Comparison of ENCODE assay signal across 10 mouse cellular contexts in the genomic region with DNA sequence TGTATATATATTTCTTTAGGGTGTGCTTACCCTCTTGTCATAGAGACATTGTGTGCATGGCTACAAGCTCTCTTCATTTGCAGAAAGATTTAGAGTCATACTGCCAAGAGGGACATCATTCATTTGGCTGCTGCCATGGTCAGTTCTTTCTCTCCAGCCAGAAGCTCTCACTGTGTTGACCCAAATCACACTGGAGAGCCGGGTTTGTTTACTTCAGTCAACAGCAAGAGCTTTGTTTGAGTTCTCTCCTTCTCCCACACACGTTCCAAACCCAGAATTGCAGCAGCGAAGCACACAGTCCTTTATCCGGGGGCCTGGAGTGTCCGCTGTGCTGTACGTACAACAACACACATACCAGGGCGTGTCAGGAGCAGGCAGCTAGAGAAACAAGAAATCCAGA.
A peak's percentile ranks its signal among the peaks of the same experiment; 100 is the strongest.
DNase-seq lines count a peak whose midpoint lies in the region; ATAC-seq and TF ChIP-seq lines count a peak whose summit lies in the region.
"Had no signal": no experiment of that assay in that cellular context is flagged by ENCODE, and none has a peak within 500 bp of the region (broad histone marks: within the 10 kb centered on the region; RNA-seq: fewer than 3 reads in every experiment).

No protein-coding gene starts in this region.

- no peaks in the 10 kb centered on the region for H3K36me3 ChIP-seq in intestine, embryonic 15.5 days
- H3K36me3 ChIP-seq in intestine, postnatal 0 days (ENCODE audit: control insufficient read depth, insufficient read depth): no peaks in the 10 kb centered on the region
- H3K36me3 ChIP-seq in forebrain, embryonic 15.5 days: no peaks in the 10 kb centered on the region
- H3K36me3 ChIP-seq: G1E; liver, embryonic 13.5 days had no signal

- TF ChIP-seq CTCF in intestine, postnatal 0 days (IDR thresholded peaks at IDR 0.05; ENCODE audit: low read depth): no peak

- no peak overlapping the region for H3K9ac ChIP-seq in intestine, embryonic 15.5 days
- H3K9ac ChIP-seq in intestine, postnatal 0 days (ENCODE audit: low read depth, low read length): no peak overlapping the region
- no peak overlapping the region for H3K9ac ChIP-seq in forebrain, embryonic 15.5 days (replicated peaks)
- H3K9ac ChIP-seq: liver, embryonic 13.5 days had no signal

- no peaks in the 10 kb centered on the region; the same call in 1 of the 2 replicates for H3K4me1 ChIP-seq in intestine, embryonic 15.5 days (replicated peaks)
- H3K4me1 ChIP-seq in intestine, postnatal 0 days (replicated peaks; ENCODE audit: control insufficient read depth, insufficient read depth, low read length): peaks cover 6% of the 10 kb centered on the region; the same call in 1 of the 2 replicates
- no peaks in the 10 kb centered on the region for H3K4me1 ChIP-seq in forebrain, embryonic 15.5 days
- H3K4me1 ChIP-seq: liver, embryonic 13.5 days had no signal

- ATAC-seq in intestine, embryonic 15.5 days: peak; percentile 25; the same call in 1 of the 2 replicates
- no peak for ATAC-seq in intestine, postnatal 0 days
- no peak for ATAC-seq in forebrain, embryonic 15.5 days (replicated peaks)

- no peak overlapping the region for H3K27ac ChIP-seq in intestine, embryonic 15.5 days
- H3K27ac ChIP-seq in intestine, postnatal 0 days (ENCODE audit: low read depth, low read length): no peak overlapping the region
- H3K27ac ChIP-seq in forebrain, embryonic 15.5 days (replicated peaks): no peak overlapping the region
- H3K27ac ChIP-seq: liver, embryonic 13.5 days had no signal

- no peaks in the 10 kb centered on the region for H3K9me3 ChIP-seq in intestine, embryonic 15.5 days
- H3K9me3 ChIP-seq in intestine, postnatal 0 days (ENCODE audit: control insufficient read depth): no peaks in the 10 kb centered on the region
- no peaks in the 10 kb centered on the region for H3K9me3 ChIP-seq in forebrain, embryonic 15.5 days
- H3K9me3 ChIP-seq: G1E; liver, embryonic 13.5 days had no signal

- WGBS in intestine, embryonic 15.5 days: 34% methylated on average over 7 of the region's 7 CpGs
- WGBS in intestine, postnatal 0 days: 40% methylated on average over 7 of the region's 7 CpGs
- WGBS in forebrain, embryonic 15.5 days: 70% methylated on average over 7 of the region's 7 CpGs

- intact Hi-C loops in left cerebral cortex, postnatal 25 days (cut with DNase I): no loop called here

- peak; percentile 66 for DNase-seq in Muller cell, postnatal 12 days (ENCODE audit: inconsistent ontology term)
- DNase-seq in cerebellum, adult 9-11 months: peak; percentile 40
- peak; percentile 16 to 24 for DNase-seq in left cerebral cortex, postnatal 25 days (ENCODE audit: low spot score in 2 of 2)
- DNase-seq in retina, embryonic 14.5 days (ENCODE audit: low spot score): no peak
- DNase-seq in urinary bladder, postnatal 4 days (ENCODE audit: low spot score in 2 of 2): no peak
- DNase-seq: liver, embryonic 13.5 days had no signal

- H3K27me3 ChIP-seq in intestine, embryonic 15.5 days (replicated peaks): no peaks in the 10 kb centered on the region
- no peaks in the 10 kb centered on the region for H3K27me3 ChIP-seq in intestine, postnatal 0 days (replicated peaks; ENCODE audit: control insufficient read depth, insufficient read depth, low read length)
- H3K27me3 ChIP-seq in forebrain, embryonic 15.5 days: no peaks in the 10 kb centered on the region
- H3K27me3 ChIP-seq: liver, embryonic 13.5 days had no signal

- H3K4me2 ChIP-seq in intestine, embryonic 15.5 days (replicated peaks): no peak overlapping the region
- no peak overlapping the region for H3K4me2 ChIP-seq in intestine, postnatal 0 days (replicated peaks; ENCODE audit: low read depth)
- no peak overlapping the region for H3K4me2 ChIP-seq in forebrain, embryonic 15.5 days (replicated peaks)
- H3K4me2 ChIP-seq: liver, embryonic 13.5 days had no signal

- H3K4me3 ChIP-seq in intestine, embryonic 15.5 days (replicated peaks): no peak overlapping the region
- no peak overlapping the region for H3K4me3 ChIP-seq in intestine, postnatal 0 days (ENCODE audit: low read depth, low read length)
- no peak overlapping the region for H3K4me3 ChIP-seq in forebrain, embryonic 15.5 days
- H3K4me3 ChIP-seq: liver, embryonic 13.5 days had no signal

Comparison
In these comparisons a context has a peak if more than half of its experiments do, and no peak if none do; other contexts are left out.
1. DNase-seq: peak in Muller cell, postnatal 12 days (single experiment), cerebellum, adult 9-11 months (single experiment) and left cerebral cortex, postnatal 25 days (2 of 2); none in retina, embryonic 14.5 days (single experiment) and urinary bladder, postnatal 4 days (0 of 2).